Mouse (Mus musculus) bone marrow macrophage, adult 2 months (primary cell): ENCODE measurements at regions not wholly inside any gene's neighbourhood (a gene's known extent, or its start where the extent isn't known, plus 50 kb on each side); places are given as distances from the start of the nearest gene placed in this dataset.

ENCODE experiments used
- CTCF ChIP-seq: IDR thresholded peaks from 2 replicates; pipeline ENCODE4 v1.5.1; 2012; ENCODE audit warnings: low read depth, mild to moderate bottlenecking, low read length, moderate library complexity
- POLR2A ChIP-seq: IDR thresholded peaks from 2 replicates; pipeline ENCODE4 v1.6.1; 2012; ENCODE audit warnings: mild to moderate bottlenecking, low read depth, low read length, borderline replicate concordance

- TF ChIP-seq POLR2A (no peak), CTCF (no peak)
Observed at GRCm38 (mm10) chr4:55924974-55925373, 392.7 kb upstream of the Klf4 start.
